Mouse (Mus musculus): ENCODE results near the gene Cnpy4.
A peak's percentile ranks its signal among the peaks of the same experiment; 100 is the strongest.

Gene Cnpy4

DNA sequence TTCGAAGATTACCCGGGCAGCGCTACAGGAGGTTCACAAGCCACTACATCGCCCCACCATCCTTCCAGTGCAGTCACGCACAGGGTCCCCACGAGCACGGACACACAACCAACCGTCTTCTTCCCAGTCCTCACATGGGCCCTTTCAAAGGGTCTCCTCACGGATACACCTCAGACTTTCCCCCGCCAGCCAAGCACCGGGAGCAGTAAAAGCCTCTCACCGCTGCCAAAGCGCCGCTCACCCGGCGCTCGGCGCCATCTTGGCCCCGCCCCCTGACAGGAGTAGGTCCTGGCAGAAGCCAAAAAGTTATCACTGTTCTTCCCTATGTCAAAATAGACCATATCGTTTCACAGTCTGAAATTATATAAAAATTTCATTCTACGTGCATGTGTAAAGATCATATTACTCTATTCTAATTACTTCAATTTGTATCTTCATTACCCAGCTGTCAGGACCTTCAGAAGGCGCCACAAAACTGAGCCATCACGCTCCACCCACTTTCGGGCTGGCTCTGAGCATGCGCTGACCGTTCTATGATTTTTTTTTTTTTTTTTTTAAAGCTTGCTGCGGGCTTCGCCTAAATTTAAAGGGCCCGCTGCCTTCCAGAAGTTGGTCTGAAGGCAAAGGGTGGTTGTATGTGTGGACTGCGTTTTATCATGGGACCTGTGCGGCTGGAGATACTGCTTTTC is at the start of gene Cnpy4, which contains the start of gene Taf6:
Gene Cnpy4 (plus strand): TSS at position 536 of the 689 bp plus-strand sequence.
Gene Taf6 (minus strand): TSS at position 502 of the 689 bp plus-strand sequence.
- peak; percentile 97 for DNase-seq (ENCODE audit: low read depth)

DNA sequence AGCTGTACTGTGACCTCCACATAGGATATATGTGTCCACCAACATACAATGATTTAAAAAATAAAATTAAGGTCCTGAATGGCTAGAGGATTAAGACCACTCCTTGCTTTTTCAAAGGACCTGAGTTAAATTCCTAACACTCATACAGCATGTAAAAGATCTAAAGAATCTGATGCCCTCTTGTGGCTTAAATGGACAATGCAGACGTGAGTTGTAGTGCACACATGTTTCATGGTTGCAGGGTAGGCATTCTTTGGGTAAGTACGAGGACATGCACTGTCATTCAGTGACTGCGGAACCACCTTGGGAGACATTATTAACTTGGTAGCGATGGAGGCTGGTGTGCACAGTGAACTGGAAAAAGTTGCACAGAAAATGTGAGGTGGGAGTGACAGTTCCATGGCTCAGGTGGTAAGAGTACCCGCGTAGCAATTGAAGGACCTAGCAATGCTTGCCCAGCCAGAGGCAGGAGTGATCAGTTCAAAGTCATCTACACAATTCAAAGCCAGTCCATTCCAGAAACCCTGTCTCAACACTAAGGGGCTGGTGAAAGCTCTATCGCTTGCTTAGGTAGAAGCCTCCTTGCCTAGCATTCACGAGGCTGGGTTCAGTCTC is 49.2 kb upstream of the Cnpy4 start:
- DNase-seq (ENCODE audit: low read depth), result peak; percentile 77

DNA sequence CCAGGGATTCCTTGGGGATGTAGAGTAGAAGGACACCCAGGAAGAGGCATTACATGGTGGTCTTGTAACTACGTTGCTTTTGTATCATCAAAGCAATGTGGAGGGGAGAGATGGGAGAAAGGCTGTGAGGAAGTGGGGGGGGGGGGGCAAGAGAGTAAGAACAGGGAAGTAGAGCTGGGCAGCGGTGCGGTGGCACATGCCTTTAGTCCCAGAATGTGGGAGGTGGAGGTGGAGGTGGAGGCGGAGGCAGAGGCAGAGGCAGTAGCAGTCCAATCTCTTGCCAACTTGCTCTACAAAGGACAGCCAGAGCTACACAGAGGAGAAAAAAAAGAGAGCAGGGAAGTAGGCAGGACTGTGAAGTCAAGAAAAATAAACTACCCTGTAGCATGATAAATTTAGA is 48.7 kb upstream of the Cnpy4 start:
- DNase-seq (ENCODE audit: low read depth), result no peak

DNA sequence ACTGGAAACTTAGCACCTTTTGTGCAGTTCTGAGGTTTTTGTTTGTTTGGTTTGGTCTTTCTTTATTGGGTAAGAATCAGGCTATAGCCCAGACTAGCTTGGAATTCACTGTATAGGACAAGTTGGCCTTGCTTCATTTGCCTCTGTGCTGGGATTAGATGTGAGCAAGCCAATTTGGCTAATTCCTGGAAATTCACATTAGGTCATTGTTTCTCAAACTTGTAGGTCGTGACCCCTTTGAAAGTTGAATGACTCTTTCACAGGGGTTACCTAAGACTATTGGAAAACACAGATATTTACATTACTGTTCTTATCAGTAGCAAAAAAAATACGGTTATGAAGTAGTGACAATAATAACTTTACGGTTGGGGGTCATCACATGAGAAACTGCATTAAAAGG is 32.9 kb upstream of the Cnpy4 start:
- DNase-seq (ENCODE audit: low read depth), result no peak

DNA sequence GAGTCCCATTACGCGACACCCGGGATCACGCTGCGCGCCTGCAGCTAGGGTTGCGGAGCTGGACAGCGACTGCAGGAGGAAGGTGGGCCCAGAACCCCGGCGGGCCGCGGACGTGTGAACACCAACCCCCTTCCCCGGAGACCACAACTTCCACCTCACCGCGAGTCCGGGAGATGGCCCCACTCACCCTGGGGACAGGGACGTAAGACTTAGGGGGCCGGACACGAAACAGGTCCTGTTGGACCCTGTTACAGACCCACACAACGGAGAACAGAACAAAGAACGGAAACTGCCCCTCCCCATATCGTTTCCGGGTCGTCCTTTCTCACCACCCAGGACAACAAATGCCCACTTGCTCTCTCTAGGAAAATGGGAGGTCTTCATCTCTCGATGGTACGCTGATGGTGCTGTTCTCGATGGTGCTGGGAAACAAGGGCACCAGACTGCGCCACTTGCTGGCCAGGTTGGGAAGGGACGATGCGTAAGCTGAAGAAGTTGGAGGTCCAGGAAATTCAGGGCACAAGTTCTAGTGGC is 31.8 kb upstream of the Cnpy4 start, which contains the start of gene Zfp113:
Gene Zfp113 (minus strand): TSS at position 302 of the 534 bp plus-strand sequence.
- peak; percentile 93 for DNase-seq (ENCODE audit: low read depth)

DNA sequence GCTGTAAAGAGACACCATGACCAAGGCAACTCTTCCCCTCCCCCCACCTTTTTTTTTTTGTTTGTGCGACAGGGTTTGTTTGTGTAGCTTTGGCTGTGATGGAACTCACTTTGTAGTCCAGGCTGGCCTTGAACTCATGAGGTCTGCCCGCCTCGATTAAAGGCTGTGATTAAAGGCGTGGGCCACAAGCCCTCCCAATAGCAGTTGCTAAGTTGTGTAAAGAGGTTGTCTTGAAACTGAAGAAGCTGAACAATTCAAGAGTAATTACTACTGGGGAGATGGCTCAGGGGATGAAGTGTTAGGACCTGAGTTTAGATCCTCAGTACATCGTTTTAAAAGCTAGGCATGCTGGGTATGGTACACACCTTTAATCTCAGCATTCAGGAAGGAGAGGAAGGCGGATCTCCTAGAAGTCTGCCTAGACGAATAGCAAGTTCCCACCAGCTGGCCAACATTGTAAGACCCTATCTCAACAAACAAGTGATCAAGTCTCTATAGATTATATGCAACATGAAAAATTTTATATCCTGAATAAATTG is 27.0 kb upstream of the Cnpy4 start:
- DNase-seq (ENCODE audit: low read depth), result no peak

DNA sequence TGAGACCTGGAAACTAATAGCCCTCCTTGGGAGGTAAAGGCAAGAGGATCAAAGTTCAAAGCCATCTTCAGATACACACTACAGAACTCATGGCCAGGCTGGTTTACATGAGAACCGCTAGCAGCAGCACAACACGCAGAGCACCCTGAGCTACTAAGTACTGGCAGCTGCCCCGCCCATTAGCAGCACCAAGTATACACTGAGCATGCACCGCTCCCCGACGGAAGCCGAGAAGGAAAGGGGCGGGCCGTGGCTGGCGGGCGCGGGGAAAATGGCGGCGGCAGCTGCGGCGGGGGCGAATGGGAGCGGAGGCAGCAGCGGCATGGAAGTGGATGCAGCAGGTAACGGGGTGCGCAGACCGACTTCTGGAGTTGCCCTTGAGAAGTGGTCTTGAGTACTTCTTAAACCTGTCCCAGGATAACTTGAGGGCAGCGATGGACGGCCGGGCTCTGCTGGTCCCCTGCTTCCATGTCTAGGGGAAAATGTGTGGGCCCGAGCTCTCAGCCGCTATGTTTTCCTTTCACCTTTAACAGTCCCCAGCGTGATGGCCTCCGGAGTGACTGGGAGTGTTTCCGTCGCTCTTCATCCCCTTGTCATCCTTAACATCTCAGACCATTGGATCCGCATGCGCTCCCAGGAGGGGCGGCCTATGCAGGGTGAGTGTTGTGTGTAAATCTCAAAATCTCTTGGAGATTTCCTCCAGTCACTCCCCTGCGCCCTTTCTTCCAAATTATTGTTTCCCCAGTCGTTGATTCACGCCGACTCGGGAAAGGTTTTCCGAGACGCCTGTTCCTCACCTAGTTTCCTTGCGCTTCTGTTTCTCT is 26.2 kb upstream of the Cnpy4 start, which contains the start of gene Cops6:
Gene Cops6 (plus strand): TSS at position 230 of the 824 bp plus-strand sequence.
- DNase-seq (ENCODE audit: low read depth), result peak; percentile 95

DNA sequence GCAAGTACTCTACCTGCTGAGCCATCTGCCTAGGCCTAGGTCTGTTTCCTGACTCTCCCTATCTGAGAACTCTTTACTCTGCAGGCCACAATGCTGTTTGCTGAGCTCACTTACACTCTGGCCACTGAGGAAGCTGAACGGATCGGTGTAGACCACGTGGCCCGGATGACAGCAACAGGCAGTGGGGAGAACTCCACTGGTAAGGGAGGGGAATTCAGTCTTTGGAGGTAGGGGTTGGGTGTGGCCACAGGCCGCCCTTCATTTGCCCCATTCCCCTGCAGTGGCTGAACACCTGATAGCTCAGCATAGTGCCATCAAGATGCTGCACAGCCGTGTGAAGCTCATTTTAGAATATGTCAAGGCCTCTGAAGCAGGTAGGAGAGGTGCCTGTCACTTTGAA is 24.2 kb upstream of the Cnpy4 start:
- no peak for DNase-seq (ENCODE audit: low read depth)

DNA sequence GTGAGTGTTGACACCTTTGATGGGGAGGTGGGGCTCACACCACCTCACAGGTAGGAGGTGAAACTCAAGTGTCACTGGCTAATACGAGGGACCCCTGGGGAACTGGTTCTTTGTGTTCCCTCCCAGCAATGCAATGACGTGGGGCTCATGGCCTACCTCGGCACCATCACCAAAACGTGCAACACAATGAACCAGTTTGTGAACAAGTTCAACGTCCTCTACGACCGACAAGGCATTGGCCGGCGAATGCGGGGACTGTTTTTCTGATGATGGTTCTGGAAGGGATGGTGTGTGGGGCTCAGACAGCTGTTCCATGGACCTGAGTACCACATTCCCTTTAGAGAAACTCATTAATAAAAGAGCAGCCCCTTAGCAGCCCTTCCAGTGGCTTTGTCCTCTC is 23.7 kb upstream of the Cnpy4 start:
- no peak for DNase-seq (ENCODE audit: low read depth)

DNA sequence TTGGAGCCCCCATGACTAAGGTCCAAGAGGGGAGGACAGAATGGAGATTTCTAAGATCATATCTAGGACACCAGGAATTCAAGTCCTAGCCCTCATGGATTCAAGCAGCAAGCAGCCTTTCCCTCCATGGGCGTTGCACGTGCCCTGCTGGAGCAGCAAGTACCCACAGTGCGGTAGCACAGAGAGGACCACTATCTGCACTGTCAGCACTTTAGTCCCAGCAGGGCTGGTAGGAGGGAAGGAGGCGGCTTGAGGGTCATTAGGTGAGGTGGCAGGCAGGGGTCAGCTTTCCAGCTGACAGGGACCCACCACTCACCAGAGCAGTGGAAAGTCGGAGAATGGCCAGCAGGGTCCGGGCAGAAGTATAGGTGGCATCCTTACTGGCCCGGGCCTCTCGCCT is 21.7 kb upstream of the Cnpy4 start:
- no peak for DNase-seq (ENCODE audit: low read depth)

DNA sequence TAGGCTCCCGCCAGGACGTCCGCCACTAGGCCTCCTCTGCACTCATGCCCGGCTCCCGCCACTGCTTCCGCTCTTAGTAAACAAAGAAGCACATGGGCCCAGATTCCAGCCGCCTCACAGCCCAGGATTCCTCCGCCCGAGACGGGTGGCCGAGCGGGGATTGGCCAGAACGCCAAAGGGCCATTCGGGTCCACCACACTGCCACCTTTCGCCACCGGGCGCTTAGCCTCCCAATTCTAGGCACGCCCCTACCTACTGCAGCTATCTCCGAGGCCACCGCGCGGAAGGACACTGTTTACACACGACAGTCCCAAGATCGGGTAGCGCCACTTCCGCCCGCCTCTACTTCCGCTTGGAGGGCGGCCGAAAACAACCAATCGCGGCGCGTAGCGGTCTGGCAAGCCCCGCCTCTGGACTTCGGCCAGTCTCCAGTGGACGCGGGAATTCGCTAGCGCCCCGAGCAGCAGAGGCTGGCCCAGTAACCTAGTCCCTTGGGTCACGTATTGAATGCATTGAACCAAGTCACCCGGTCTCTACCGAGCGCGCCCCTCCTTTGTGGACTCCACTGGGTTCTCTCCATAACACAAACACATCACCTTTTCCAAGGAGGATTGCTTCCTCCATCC is 16.2 kb upstream of the Cnpy4 start:
- peak; percentile 95 for DNase-seq (ENCODE audit: low read depth)

DNA sequence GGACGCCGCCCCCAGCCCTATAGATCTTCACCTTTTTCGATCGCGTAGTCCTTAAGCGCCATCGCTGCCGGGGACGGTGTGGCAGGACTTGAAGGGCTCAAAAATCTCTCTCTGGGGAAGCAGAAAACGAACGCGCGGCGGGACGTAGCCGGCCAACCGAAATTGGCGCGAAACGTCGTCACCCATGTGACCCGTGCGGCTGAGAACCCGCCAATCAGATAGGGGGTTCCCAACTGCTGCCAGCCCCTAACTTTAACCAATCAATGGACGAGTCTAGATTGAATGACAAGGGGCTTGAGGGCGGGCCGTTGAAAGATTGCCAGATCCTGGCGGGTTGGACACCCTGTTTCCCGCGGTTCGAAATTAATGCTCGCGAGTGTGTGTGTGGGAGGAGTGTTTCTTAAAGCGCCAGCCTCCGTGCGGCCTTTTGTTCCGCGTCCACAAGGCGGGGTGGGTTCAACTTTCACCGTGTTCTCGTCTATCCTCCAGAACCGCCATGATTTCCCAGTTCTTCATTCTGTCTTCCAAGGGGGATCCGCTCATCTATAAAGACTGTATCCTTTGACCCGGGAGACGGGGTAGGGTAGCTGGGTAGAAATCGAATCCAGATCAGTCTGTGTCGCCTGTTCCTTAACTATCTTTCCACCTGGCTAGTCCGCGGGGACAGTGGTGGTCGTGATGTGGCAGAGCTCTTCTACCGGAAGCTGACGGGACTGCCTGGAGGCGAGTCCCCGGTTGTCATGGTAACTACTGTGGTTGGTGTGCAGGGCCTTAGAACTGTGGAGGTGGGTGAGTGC is 15.4 kb upstream of the Cnpy4 start, which contains the start of the genes Ap4m1 and Mcm7:
Gene Ap4m1 (plus strand): TSS at position 308 of the 797 bp plus-strand sequence.
Gene Mcm7 (minus strand): TSS at position 728 of the 797 bp plus-strand sequence.
- DNase-seq (ENCODE audit: low read depth), result peak; percentile 98

DNA sequence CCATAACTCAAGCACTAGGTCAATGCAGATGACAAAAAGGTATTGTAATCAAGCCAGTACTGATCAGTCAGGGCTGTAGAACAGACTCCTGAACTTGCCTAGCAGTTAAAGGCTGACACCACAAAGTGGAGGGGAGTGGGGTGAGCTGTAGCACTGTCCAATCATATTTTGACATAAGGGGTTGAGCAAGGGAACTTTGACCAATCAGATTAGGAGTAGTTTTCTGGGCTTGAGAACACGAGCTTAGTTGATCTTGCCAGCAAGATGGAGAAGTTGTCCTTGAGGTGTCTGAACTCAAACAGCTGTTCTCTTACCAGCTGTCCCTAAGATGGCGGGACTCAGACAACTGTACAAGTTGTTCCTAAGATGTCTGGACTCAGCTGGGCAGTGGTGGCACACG is 14.1 kb upstream of the Cnpy4 start:
- no peak for DNase-seq (ENCODE audit: low read depth)

DNA sequence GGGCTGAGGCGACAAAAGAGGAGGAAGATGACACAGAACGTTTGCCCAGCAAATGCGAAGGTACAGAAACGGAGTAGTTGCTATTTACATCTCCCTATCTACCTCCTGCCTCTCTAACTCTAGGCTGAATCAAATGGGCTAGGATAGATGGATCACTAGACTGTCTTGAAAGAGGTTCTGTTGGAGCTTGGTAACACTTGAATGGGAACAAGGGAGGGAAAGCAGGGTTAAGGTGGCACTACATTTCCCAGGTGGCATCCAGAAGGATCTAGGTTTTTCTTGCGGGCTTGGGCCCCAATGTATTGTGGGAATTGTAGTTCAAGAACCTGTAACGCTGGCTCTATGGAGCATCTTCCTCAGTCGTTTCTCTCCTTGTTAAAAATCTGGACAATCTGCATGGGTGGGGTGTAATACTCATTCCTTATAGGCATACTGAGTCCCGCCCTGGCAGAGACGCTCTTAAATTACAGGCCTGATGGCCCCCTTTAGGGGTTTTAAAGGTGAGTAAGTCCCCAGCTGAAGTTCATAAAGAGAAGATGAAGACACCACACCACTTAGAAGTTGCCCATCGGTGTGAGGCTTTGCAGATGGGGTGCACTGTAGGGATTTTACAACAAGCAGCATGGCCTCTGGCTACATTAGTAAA is 499 bp downstream of the Cnpy4 start:
- peak; percentile 90 for DNase-seq (ENCODE audit: low read depth)

DNA sequence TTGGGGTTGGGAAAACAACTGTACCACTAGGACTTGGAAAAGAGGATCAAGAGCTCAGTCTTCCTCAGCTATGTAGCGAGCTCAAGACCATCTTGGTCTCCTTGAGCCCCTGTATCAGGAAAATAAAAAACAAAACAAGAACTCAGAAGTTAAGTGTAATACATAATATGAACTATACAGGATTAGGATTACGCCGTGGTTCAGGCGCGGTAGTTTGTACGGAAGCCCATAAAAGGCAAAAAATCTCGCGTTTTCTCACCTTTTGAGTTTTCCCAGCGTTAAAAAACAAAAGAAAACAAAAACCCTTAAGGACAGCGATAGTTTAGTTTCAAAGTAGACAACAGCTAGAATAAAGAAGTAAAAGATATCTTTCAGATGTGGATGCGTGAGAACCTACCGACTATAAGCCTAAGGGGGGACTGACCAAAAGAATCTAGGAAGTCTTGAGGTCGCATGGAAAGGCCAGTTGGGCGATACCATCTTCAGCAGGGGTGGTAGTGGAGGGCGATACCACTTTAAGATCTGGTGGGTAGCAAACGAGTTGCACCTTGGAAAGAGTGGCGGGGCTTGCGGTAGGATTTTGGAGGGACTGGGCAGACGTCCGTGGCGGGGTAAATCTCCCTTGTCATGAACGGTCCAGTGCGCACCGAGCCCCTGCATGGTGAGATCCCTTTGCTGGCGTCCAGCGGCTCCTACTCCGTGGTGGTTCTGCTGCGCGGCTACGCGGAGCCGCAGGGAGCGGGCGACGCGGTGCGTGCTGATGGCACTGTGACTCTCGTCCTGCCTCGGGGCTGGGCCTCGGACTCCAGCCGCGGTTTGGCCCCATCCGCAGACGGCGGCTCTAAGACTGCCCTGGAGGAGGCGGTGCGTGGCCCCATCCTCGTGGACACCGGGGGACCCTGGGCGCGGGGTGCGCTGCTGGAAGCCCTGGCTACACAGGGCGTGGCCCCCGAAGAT is 6.8 kb downstream of the Cnpy4 start, which contains the start of gene Mblac1:
Gene Mblac1 (plus strand): TSS at position 544 of the 957 bp plus-strand sequence.
- peak; percentile 88 for DNase-seq (ENCODE audit: low read depth)

DNA sequence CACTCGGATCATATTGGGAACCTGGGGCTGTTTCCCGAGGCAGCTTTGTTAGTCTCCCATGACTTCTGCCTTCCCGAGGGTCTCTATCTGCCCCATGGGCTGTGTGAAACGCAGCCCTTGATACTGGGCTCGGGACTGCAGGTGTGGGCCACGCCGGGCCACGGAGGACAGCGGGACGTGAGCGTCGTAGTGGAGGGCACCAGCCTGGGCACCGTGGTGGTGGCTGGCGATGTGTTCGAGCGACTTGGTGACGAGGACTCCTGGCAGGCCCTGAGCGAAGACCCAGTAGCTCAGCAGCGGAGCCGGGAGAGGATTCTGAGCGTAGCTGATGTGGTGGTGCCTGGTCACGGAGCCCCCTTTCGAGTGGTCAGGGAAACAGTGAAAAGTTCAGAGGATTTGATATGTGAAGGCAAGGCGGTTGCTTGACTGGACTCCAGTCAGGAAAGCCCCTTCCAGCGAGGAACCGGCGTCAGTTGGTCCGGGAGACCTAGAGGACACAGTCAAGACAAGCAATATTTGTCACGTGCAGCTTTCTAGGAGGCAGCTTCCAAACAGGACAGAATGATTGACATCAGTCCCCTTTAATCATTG is 7.6 kb downstream of the Cnpy4 start:
- peak; percentile 26 for DNase-seq (ENCODE audit: low read depth)

DNA sequence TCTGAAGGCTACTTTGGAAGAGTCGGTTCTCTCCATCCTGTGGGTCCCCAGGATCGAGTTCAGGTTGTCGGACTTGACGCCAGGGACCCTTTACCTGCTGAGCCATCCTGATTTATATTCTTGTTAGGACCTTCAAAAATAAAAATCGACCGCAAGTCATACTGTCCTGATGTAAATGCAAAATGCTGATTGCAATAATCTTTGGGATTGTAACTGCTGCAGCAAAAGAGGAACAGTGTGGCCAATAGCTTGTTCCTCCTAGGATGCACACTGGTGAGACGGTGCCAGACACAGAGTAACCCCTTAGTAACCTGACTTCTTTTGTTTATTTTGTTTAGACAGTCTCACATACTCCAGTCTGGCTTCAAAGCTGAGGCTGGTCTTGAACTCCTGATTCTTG is 8.2 kb downstream of the Cnpy4 start:
- DNase-seq (ENCODE audit: low read depth), result no peak

DNA sequence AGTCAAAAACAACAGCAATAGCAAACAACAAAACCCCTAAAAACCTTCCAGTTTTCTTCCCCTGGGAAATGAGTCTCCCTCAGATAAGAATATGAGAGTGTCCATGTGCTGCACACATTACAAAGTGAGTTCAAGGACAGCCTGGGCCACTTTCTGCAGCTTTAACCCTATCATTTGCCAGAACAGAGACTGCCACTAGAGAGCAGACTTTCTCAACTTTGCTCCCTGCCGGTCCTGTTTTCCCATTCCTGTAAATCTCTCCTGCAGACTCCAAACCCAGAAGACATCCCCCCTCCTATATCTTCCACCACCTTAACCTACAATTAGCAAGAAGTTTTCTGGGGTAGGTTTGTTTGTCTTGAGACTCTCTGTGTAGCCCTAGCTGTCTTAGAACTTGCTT is 12.3 kb downstream of the Cnpy4 start:
- peak; percentile 21 for DNase-seq (ENCODE audit: low read depth)

Data from induced T-regulatory cell, adult 2 months (primary cell).